Mouse (Mus musculus) liver, adult 2 months (tissue): ENCODE results near the gene Gm12184.

Source experiments
- CTCF ChIP-seq: fragments of 200-500 bp; IDR thresholded peaks from 2 replicates; pipeline ENCODE4 v1.5.1; 2011; ENCODE audit warnings: low read depth, low read length, control low read depth
- POLR2A ChIP-seq: fragments of 200-500 bp; IDR thresholded peaks from 2 replicates; pipeline ENCODE4 v1.6.1; 2011; ENCODE audit warnings: low read length, control low read depth; ENCODE audit not compliant: insufficient read depth; ENCODE audit errors: extremely low read depth

GRCm38 (mm10) chr11:48866481-48866880, 40.0 kb upstream of the Gm12184 start:
- TF ChIP-seq CTCF (no peak), POLR2A (no peak)
